Mouse (Mus musculus): ENCODE measurements at regions not wholly inside any gene's neighbourhood (a gene's known extent, or its start where the extent isn't known, plus 50 kb on each side); places are given as distances from the start of the nearest gene placed in this dataset.
A peak's percentile ranks its signal among the peaks of the same experiment; 100 is the strongest.

GRCm38 (mm10) chr16:49572485-49573170, 126.4 kb upstream of the Ift57 start:
- in situ Hi-C loops (cut with MboI; ENCODE audit: low pct_unique_long_range_greater_than_20kb): no loop called here
- POLR2A ChIA-PET: no interaction called here
- peaks cover 18% of the 10 kb centered on the region for H3K27me3 ChIP-seq
- ATAC-seq (no peak), DNase-seq (ENCODE audit: low read depth, low spot score) (no peak)
- CTCF ChIA-PET: no interaction called here
- TF ChIP-seq CTCF (IDR thresholded peaks at IDR 0.05): no peak

- TF ChIP-seq CTCF (IDR thresholded peaks at IDR 0.05): no peak
- no peak for ATAC-seq
- POLR2A ChIA-PET: no interaction called here
- in situ Hi-C loops (cut with MboI; ENCODE audit: low pct_unique_long_range_greater_than_20kb): no loop called here
- CTCF ChIA-PET: no interaction called here
- peaks cover 21% of the 10 kb centered on the region for H3K27me3 ChIP-seq
- no peak for DNase-seq (ENCODE audit: low read depth, low spot score)
These were observed 125.9 kb upstream of the Ift57 start for GRCm38 (mm10) chr16:49573171-49573517.

- DNase-seq (ENCODE audit: low read depth, low spot score) (no peak), ATAC-seq (no peak)
- peaks cover 9% of the 10 kb centered on the region for H3K27me3 ChIP-seq
- in situ Hi-C loops (cut with MboI; ENCODE audit: low pct_unique_long_range_greater_than_20kb): no loop called here
- ChIA-PET CTCF (no interaction called here), POLR2A (no interaction called here)
- TF ChIP-seq CTCF (IDR thresholded peaks at IDR 0.05): no peak
These were observed 120.1 kb upstream of the Ift57 start for GRCm38 (mm10) chr16:49578976-49579375.

- ChIA-PET CTCF (no interaction called here), POLR2A (no interaction called here)
- H3K27me3 ChIP-seq: peaks cover 3% of the 10 kb centered on the region
- DNase-seq (ENCODE audit: low read depth, low spot score): no peak
- ATAC-seq: no peak
- in situ Hi-C loops (cut with MboI; ENCODE audit: low pct_unique_long_range_greater_than_20kb): no loop called here
- no peak for TF ChIP-seq CTCF (IDR thresholded peaks at IDR 0.05)
These were observed 118.3 kb upstream of the Ift57 start for GRCm38 (mm10) chr16:49580708-49581107.

- POLR2A ChIA-PET: no interaction called here
- CTCF ChIA-PET: no interaction called here
- no peak for ATAC-seq
- DNase-seq (ENCODE audit: low read depth, low spot score): no peak
- in situ Hi-C loops (cut with MboI; ENCODE audit: low pct_unique_long_range_greater_than_20kb): no loop called here
- TF ChIP-seq CTCF (IDR thresholded peaks at IDR 0.05): no peak
- peaks cover 7% of the 10 kb centered on the region for H3K27me3 ChIP-seq
These were observed 92.5 kb upstream of the Ift57 start for GRCm38 (mm10) chr16:49606500-49606899.

GRCm38 (mm10) chr16:49614801-49615200, 84.2 kb upstream of the Ift57 start:
- CTCF ChIA-PET: interaction anchor here (1.8 kb wide), 1 partner anchor 17 kb away, joined by 5 read pairs; no protein-coding TSS in a partner anchor
- POLR2A ChIA-PET: no interaction called here
- peaks cover 14% of the 10 kb centered on the region for H3K27me3 ChIP-seq
- DNase-seq (ENCODE audit: low read depth, low spot score): no peak
- TF ChIP-seq CTCF (IDR thresholded peaks at IDR 0.05): no peak
- no peak for ATAC-seq
- in situ Hi-C loops (cut with MboI; ENCODE audit: low pct_unique_long_range_greater_than_20kb): no loop called here

GRCm38 (mm10) chr16:49615342-49616020, 83.6 kb upstream of the Ift57 start:
- in situ Hi-C loops (cut with MboI; ENCODE audit: low pct_unique_long_range_greater_than_20kb): no loop called here
- POLR2A ChIA-PET: no interaction called here
- ATAC-seq: no peak
- CTCF ChIA-PET: no interaction called here
- H3K27me3 ChIP-seq: peaks cover 8% of the 10 kb centered on the region
- DNase-seq (ENCODE audit: low read depth, low spot score): no peak
- TF ChIP-seq CTCF (IDR thresholded peaks at IDR 0.05): no peak

- TF ChIP-seq CTCF (IDR thresholded peaks at IDR 0.05): no peak
- DNase-seq (ENCODE audit: low read depth, low spot score) (peak; percentile 60), ATAC-seq (no peak)
- POLR2A ChIA-PET: no interaction called here
- H3K27me3 ChIP-seq: peaks cover 7% of the 10 kb centered on the region
- in situ Hi-C loops (cut with MboI; ENCODE audit: low pct_unique_long_range_greater_than_20kb): no loop called here
- CTCF ChIA-PET: no interaction called here
These were observed 82.7 kb upstream of the Ift57 start for GRCm38 (mm10) chr16:49616263-49616872.

- ATAC-seq: no peak
- ChIA-PET POLR2A (no interaction called here), CTCF (interaction anchor here (0.8 to 1.5 kb wide), 2 partner anchors 20 to 65 kb away, joined by 3 read pairs; partner anchors contain the start of gene Ift57)
- H3K27me3 ChIP-seq: peaks cover 8% of the 10 kb centered on the region
- in situ Hi-C loops (cut with MboI; ENCODE audit: low pct_unique_long_range_greater_than_20kb): loop anchor here (25.0 kb wide), 1 partner anchor 621 kb away; no protein-coding TSS in a partner anchor
- TF ChIP-seq CTCF (IDR thresholded peaks at IDR 0.05): no peak
- DNase-seq (ENCODE audit: low read depth, low spot score): no peak
These were observed 65.5 kb upstream of the Ift57 start for GRCm38 (mm10) chr16:49633502-49633901.

- DNase-seq (ENCODE audit: low read depth, low spot score) (no peak), ATAC-seq (no peak)
- TF ChIP-seq CTCF (IDR thresholded peaks at IDR 0.05): no peak
- in situ Hi-C loops (cut with MboI; ENCODE audit: low pct_unique_long_range_greater_than_20kb): loop anchor here (25.0 kb wide), 1 partner anchor 623 kb away; no protein-coding TSS in a partner anchor
- POLR2A ChIA-PET: no interaction called here
- peaks cover 2% of the 10 kb centered on the region for H3K27me3 ChIP-seq
- CTCF ChIA-PET: no interaction called here
These were observed 63.5 kb upstream of the Ift57 start for GRCm38 (mm10) chr16:49635506-49635905.

GRCm38 (mm10) chr16:49636467-49636866, 62.6 kb upstream of the Ift57 start:
- POLR2A ChIA-PET: no interaction called here
- peaks cover 5% of the 10 kb centered on the region for H3K27me3 ChIP-seq
- in situ Hi-C loops (cut with MboI; ENCODE audit: low pct_unique_long_range_greater_than_20kb): loop anchor here (25.0 kb wide), 1 partner anchor 624 kb away; no protein-coding TSS in a partner anchor
- no peak for TF ChIP-seq CTCF (IDR thresholded peaks at IDR 0.05)
- DNase-seq (ENCODE audit: low read depth, low spot score): no peak
- no peak for ATAC-seq
- CTCF ChIA-PET: no interaction called here
